8 mouse cellular contexts compared by ENCODE assay signal in genomic region chr11:86949951-86950441, GRCm38 (mm10). TPM values are rescaled to one million over a fixed set of nuclear protein-coding genes. Genes with fewer than 3 reads are reported as not detected.
A peak's percentile ranks its signal among the peaks of the same experiment; 100 is the strongest.
DNase-seq lines count a peak whose midpoint lies in the region; ATAC-seq lines count a peak whose summit lies in the region.

No protein-coding gene starts in this region.

- H3K4me2 ChIP-seq in hindbrain, embryonic 11.5 days (replicated peaks; ENCODE audit: low read depth, low read length), result no peak overlapping the region
- H3K4me2 ChIP-seq in liver, embryonic 12.5 days, result no peak overlapping the region

- H3K9me3 ChIP-seq in hindbrain, embryonic 10.5 days, result no peaks in the 10 kb centered on the region
- no peaks in the 10 kb centered on the region for H3K9me3 ChIP-seq in hindbrain, embryonic 11.5 days (ENCODE audit: control insufficient read depth, low read length)
- H3K9me3 ChIP-seq in heart, embryonic 10.5 days, result no peaks in the 10 kb centered on the region
- no peaks in the 10 kb centered on the region for H3K9me3 ChIP-seq in liver, embryonic 12.5 days (replicated peaks)

- WGBS in hindbrain, embryonic 10.5 days, result 86% methylated on average over 9 of the region's 9 CpGs
- 71% methylated on average over 9 of the region's 9 CpGs for WGBS in hindbrain, embryonic 11.5 days
- WGBS in heart, embryonic 10.5 days, result 62% methylated on average over 9 of the region's 9 CpGs
- WGBS in liver, embryonic 12.5 days (ENCODE audit: insufficient replicate concordance), result 65% methylated on average over 9 of the region's 9 CpGs

- no peaks in the 10 kb centered on the region for H3K36me3 ChIP-seq in hindbrain, embryonic 10.5 days
- H3K36me3 ChIP-seq in hindbrain, embryonic 11.5 days (ENCODE audit: control insufficient read depth, insufficient read depth, low read length), result no peaks in the 10 kb centered on the region
- H3K36me3 ChIP-seq in heart, embryonic 10.5 days, result peaks cover 48% of the 10 kb centered on the region
- H3K36me3 ChIP-seq in liver, embryonic 12.5 days, result no peaks in the 10 kb centered on the region

- no peak overlapping the region for H3K9ac ChIP-seq in hindbrain, embryonic 11.5 days (ENCODE audit: low read depth, low read length)
- no peak overlapping the region for H3K9ac ChIP-seq in liver, embryonic 12.5 days

- no peak overlapping the region for H3K4me3 ChIP-seq in hindbrain, embryonic 10.5 days
- H3K4me3 ChIP-seq in hindbrain, embryonic 11.5 days (ENCODE audit: low read depth, low read length), result no peak overlapping the region
- no peak overlapping the region for H3K4me3 ChIP-seq in heart, embryonic 10.5 days
- no peak overlapping the region for H3K4me3 ChIP-seq in liver, embryonic 12.5 days

- no peaks in the 10 kb centered on the region for H3K27me3 ChIP-seq in hindbrain, embryonic 10.5 days (ENCODE audit: insufficient read depth, poor library complexity, severe bottlenecking)
- no peaks in the 10 kb centered on the region for H3K27me3 ChIP-seq in hindbrain, embryonic 11.5 days (ENCODE audit: control insufficient read depth, insufficient read depth, low read length)
- H3K27me3 ChIP-seq in heart, embryonic 10.5 days (ENCODE audit: insufficient read depth, poor library complexity, severe bottlenecking), result no peaks in the 10 kb centered on the region
- H3K27me3 ChIP-seq in liver, embryonic 12.5 days (replicated peaks), result no peaks in the 10 kb centered on the region; the same call in 1 of the 2 replicates

- peak overlapping the region; percentile 36; the same call in 1 of the 2 replicates for H3K27ac ChIP-seq in hindbrain, embryonic 10.5 days
- H3K27ac ChIP-seq in hindbrain, embryonic 11.5 days (ENCODE audit: low read depth, low read length), result no peak overlapping the region
- H3K27ac ChIP-seq in heart, embryonic 10.5 days, result peak overlapping the region; percentile 70
- H3K27ac ChIP-seq in liver, embryonic 12.5 days, result no peak overlapping the region

- ATAC-seq in hindbrain, embryonic 11.5 days (ENCODE audit: low FRiP score), result no peak
- no peak for ATAC-seq in liver, embryonic 12.5 days

- peaks cover 34% of the 10 kb centered on the region for H3K4me1 ChIP-seq in hindbrain, embryonic 10.5 days (replicated peaks)
- peaks cover 7% of the 10 kb centered on the region; the same call in 1 of the 2 replicates for H3K4me1 ChIP-seq in hindbrain, embryonic 11.5 days (replicated peaks; ENCODE audit: control insufficient read depth, insufficient read depth, low read length)
- peaks cover 58% of the 10 kb centered on the region for H3K4me1 ChIP-seq in heart, embryonic 10.5 days
- H3K4me1 ChIP-seq in liver, embryonic 12.5 days, result 0 out of 2 replicates have a peak, but pooled peaks cover 2% of the 10 kb centered on the region

- DNase-seq in hindbrain, embryonic 10.5 days (ENCODE audit: low spot score), result no peak
- DNase-seq in hindbrain, embryonic 11.5 days (ENCODE audit: low spot score), result no peak
- DNase-seq in cerebellum, adult 9-10 months, result peak; percentile 90
- DNase-seq in heart, embryonic 10.5 days (ENCODE audit: low spot score), result no peak
- DNase-seq in layer of hippocampus, adult 9-10 months (ENCODE audit: low spot score), result peak; percentile 42
- DNase-seq in urinary bladder, postnatal 4 days (ENCODE audit: low spot score in 2 of 2), result no peak
- no peak for DNase-seq in right cerebral cortex, postnatal 36 days (ENCODE audit: low spot score in 2 of 2)

RNA-seq across cellular contexts. Expression of gene Ypel2, which starts 43.5 kb away (rescaled TPM):
- polyA plus RNA-seq in hindbrain, embryonic 10.5 days (2016; fragmentation: Nextera tagmentation; extraction: Ambion mirVana), result 4.2 and 4.3 TPM in 2 replicates
- 6.8 and 7.3 TPM in 2 replicates for polyA plus RNA-seq in hindbrain, embryonic 11.5 days (2014; fragmentation: Nextera tagmentation; extraction: Ambion mirVana)
- 13.0 and 21.5 TPM in 2 replicates for polyA plus RNA-seq in heart, embryonic 10.5 days (2016; fragmentation: Nextera tagmentation; extraction: Ambion mirVana)
- polyA plus RNA-seq in liver, embryonic 12.5 days (2016; fragmentation: Nextera tagmentation; extraction: Ambion mirVana), result 1.3 and 1.4 TPM in 2 replicates

Comparison
In these comparisons a context has a peak if more than half of its experiments do, and no peak if none do; other contexts are left out.
1. H3K27ac ChIP-seq: peak in hindbrain, embryonic 10.5 days (single experiment) and heart, embryonic 10.5 days (single experiment); none in hindbrain, embryonic 11.5 days (single experiment) and liver, embryonic 12.5 days (single experiment).
2. DNase-seq: peak in cerebellum, adult 9-10 months (single experiment) and layer of hippocampus, adult 9-10 months (single experiment); none in hindbrain, embryonic 10.5 days (single experiment), hindbrain, embryonic 11.5 days (single experiment), heart, embryonic 10.5 days (single experiment), urinary bladder, postnatal 4 days (0 of 2) and right cerebral cortex, postnatal 36 days (0 of 2).